In genomic region chr10:42972504-42973172, GRCm38 (mm10) we compare ENCODE assay signal across 8 mouse cellular contexts.
DNase-seq lines count a peak whose midpoint lies in the region; ATAC-seq and TF ChIP-seq lines count a peak whose summit lies in the region.

No protein-coding gene starts in this region.

- H3K4me3 ChIP-seq in ES-E14 (ENCODE audit: insufficient read depth in 1 of 2, low read depth in 1 of 2, low read length in 2 of 2, poor library complexity in 1 of 2, severe bottlenecking in 1 of 2), result peak overlapping the region in 1 of 2 experiments; percentile 41; a peak in 2 of 4 replicates
- no peak overlapping the region for H3K4me3 ChIP-seq in forebrain, embryonic 11.5 days (ENCODE audit: low read depth, low read length)
- H3K4me3 ChIP-seq in heart, embryonic 16.5 days (ENCODE audit: low read length), result no peak overlapping the region
- H3K4me3 ChIP-seq in kidney, postnatal 0 days (replicated peaks; ENCODE audit: low read depth, low read length), result no peak overlapping the region
- H3K4me3 ChIP-seq in lung, embryonic 16.5 days (ENCODE audit: low read length), result no peak overlapping the region

- no peak overlapping the region for H3K4me2 ChIP-seq in forebrain, embryonic 11.5 days (ENCODE audit: low read depth, low read length, severe bottlenecking)
- H3K4me2 ChIP-seq in heart, embryonic 16.5 days (ENCODE audit: low read depth, low read length), result peak overlapping the region; percentile 41
- peak overlapping the region; percentile 42 for H3K4me2 ChIP-seq in kidney, postnatal 0 days (ENCODE audit: low read length)
- H3K4me2 ChIP-seq in lung, embryonic 16.5 days (ENCODE audit: low read depth, low read length), result peak overlapping the region; percentile 17; the same call in 1 of the 2 replicates

- H3K9ac ChIP-seq in ES-E14 (ENCODE audit: insufficient read depth, low read depth, low read length, poor library complexity, severe bottlenecking), result no peak overlapping the region
- H3K9ac ChIP-seq in forebrain, embryonic 11.5 days (ENCODE audit: low read length), result no peak overlapping the region
- no peak overlapping the region for H3K9ac ChIP-seq in heart, embryonic 16.5 days (ENCODE audit: low read length)
- no peak overlapping the region for H3K9ac ChIP-seq in kidney, postnatal 0 days (ENCODE audit: low read depth, low read length)
- no peak overlapping the region for H3K9ac ChIP-seq in lung, embryonic 16.5 days (ENCODE audit: low read length)

- peak; percentile 81 for DNase-seq in ES-E14 (ENCODE audit: low read depth, low spot score)
- DNase-seq in brain, adult 2 months (ENCODE audit: low read depth, low spot score), result peak; percentile 77
- peak; percentile 86 for DNase-seq in forebrain, embryonic 11.5 days (ENCODE audit: low spot score)
- peak; percentile 91 for DNase-seq in kidney, postnatal 0 days (ENCODE audit: low spot score)
- peak; percentile 55 for DNase-seq in ovary, postnatal 14 days (ENCODE audit: low spot score)
- DNase-seq in thymus, postnatal 4 days, result peak; percentile 89

- no peak overlapping the region for H3K27ac ChIP-seq in ES-E14 (ENCODE audit: insufficient read depth, low read depth, low read length, poor library complexity, severe bottlenecking)
- no peak overlapping the region for H3K27ac ChIP-seq in forebrain, embryonic 11.5 days (ENCODE audit: low read depth, low read length)
- H3K27ac ChIP-seq in heart, embryonic 16.5 days (ENCODE audit: low read length), result no peak overlapping the region
- H3K27ac ChIP-seq in kidney, postnatal 0 days, result peak overlapping the region; percentile 51
- no peak overlapping the region for H3K27ac ChIP-seq in lung, embryonic 16.5 days (ENCODE audit: low read length)

- H3K9me3 ChIP-seq in ES-E14 (ENCODE audit: control insufficient read depth, insufficient read depth, low read depth, low read length), result no peaks in the 10 kb centered on the region
- H3K9me3 ChIP-seq in forebrain, embryonic 11.5 days (ENCODE audit: control insufficient read depth, low read length), result no peaks in the 10 kb centered on the region
- no peaks in the 10 kb centered on the region for H3K9me3 ChIP-seq in heart, embryonic 16.5 days (replicated peaks; ENCODE audit: control insufficient read depth, low read length)
- H3K9me3 ChIP-seq in kidney, postnatal 0 days (replicated peaks; ENCODE audit: low read length), result no peaks in the 10 kb centered on the region
- H3K9me3 ChIP-seq in lung, embryonic 16.5 days (ENCODE audit: control insufficient read depth, low read length), result no peaks in the 10 kb centered on the region

- H3K4me1 ChIP-seq in ES-E14 (ENCODE audit: control insufficient read depth in 2 of 2, insufficient read depth in 2 of 2, low read length in 2 of 2, poor library complexity in 1 of 2), result peaks cover 9% of the 10 kb centered on the region in 2 experiments; a peak in 3 of 4 replicates
- H3K4me1 ChIP-seq in forebrain, embryonic 11.5 days (replicated peaks; ENCODE audit: control insufficient read depth, insufficient read depth, low read length), result peaks cover 5% of the 10 kb centered on the region; the same call in 1 of the 2 replicates
- H3K4me1 ChIP-seq in heart, embryonic 16.5 days (ENCODE audit: control insufficient read depth, insufficient read depth, low read length), result no peaks in the 10 kb centered on the region
- peaks cover 11% of the 10 kb centered on the region for H3K4me1 ChIP-seq in kidney, postnatal 0 days (replicated peaks; ENCODE audit: insufficient read depth, low read length)
- H3K4me1 ChIP-seq in lung, embryonic 16.5 days (replicated peaks; ENCODE audit: control insufficient read depth, insufficient read depth, low read length), result no peaks in the 10 kb centered on the region

- H3K27me3 ChIP-seq in forebrain, embryonic 11.5 days (ENCODE audit: control insufficient read depth, insufficient read depth, low read length), result no peaks in the 10 kb centered on the region; the same call in 1 of the 2 replicates
- H3K27me3 ChIP-seq in heart, embryonic 16.5 days (ENCODE audit: control insufficient read depth, insufficient read depth, low read length), result peaks cover 3% of the 10 kb centered on the region; the same call in 1 of the 2 replicates
- H3K27me3 ChIP-seq in kidney, postnatal 0 days (ENCODE audit: insufficient read depth, low read length), result no peaks in the 10 kb centered on the region
- no peaks in the 10 kb centered on the region for H3K27me3 ChIP-seq in lung, embryonic 16.5 days (ENCODE audit: control insufficient read depth, insufficient read depth, low read depth, low read length)

- peak; percentile 56; the same call in 1 of the 2 replicates for ATAC-seq in forebrain, embryonic 11.5 days (replicated peaks; ENCODE audit: low FRiP score)
- peak; percentile 63; the same call in 1 of the 2 replicates for ATAC-seq in heart, embryonic 16.5 days (replicated peaks; ENCODE audit: extremely low read depth, insufficient read depth, low FRiP score)
- peak; percentile 85; the same call in 1 of the 2 replicates for ATAC-seq in kidney, postnatal 0 days (replicated peaks; ENCODE audit: low FRiP score, low read depth)
- peak; percentile 81; the same call in 1 of the 2 replicates for ATAC-seq in lung, embryonic 16.5 days (ENCODE audit: low read depth)

- no peaks in the 10 kb centered on the region for H3K36me3 ChIP-seq in ES-E14 (ENCODE audit: control insufficient read depth, insufficient read depth, low read length, poor library complexity, severe bottlenecking)
- no peaks in the 10 kb centered on the region for H3K36me3 ChIP-seq in forebrain, embryonic 11.5 days (ENCODE audit: control insufficient read depth, insufficient read depth, low read length)
- H3K36me3 ChIP-seq in heart, embryonic 16.5 days (ENCODE audit: control insufficient read depth, insufficient read depth), result no peaks in the 10 kb centered on the region
- no peaks in the 10 kb centered on the region for H3K36me3 ChIP-seq in kidney, postnatal 0 days (ENCODE audit: insufficient read depth, low read length)
- H3K36me3 ChIP-seq in lung, embryonic 16.5 days (ENCODE audit: control insufficient read depth, insufficient read depth, low read length), result no peaks in the 10 kb centered on the region

- WGBS in forebrain, embryonic 11.5 days, result 32% methylated on average over 18 of the region's 18 CpGs
- 23% methylated on average over 18 of the region's 18 CpGs for WGBS in heart, embryonic 16.5 days
- WGBS in kidney, postnatal 0 days, result 30% methylated on average over 18 of the region's 18 CpGs
- 21% methylated on average over 18 of the region's 18 CpGs for WGBS in lung, embryonic 16.5 days

- TF ChIP-seq CTCF in kidney, postnatal 0 days (IDR thresholded peaks at IDR 0.05; ENCODE audit: low read depth), result peak; percentile 82

- in situ Hi-C loops in ES-E14 (cut with MboI; ENCODE audit: low sequenced_read_pairs in 2 of 2, unreplicated experiment in 2 of 2), result no loop called here

TF ChIP-seq in ES-E14, 5 proteins besides CTCF, POLR2A, EP300 and RAD21:
- no peak for TF ChIP-seq ZNF384 (IDR thresholded peaks at IDR 0.05; ENCODE audit: low read depth, low read length)
- TF ChIP-seq ZC3H11A (IDR thresholded peaks at IDR 0.05; ENCODE audit: borderline replicate concordance, low read depth, low read length), result peak; percentile 29; the same call in 1 of the 2 replicates
- TF ChIP-seq HCFC1 (IDR thresholded peaks at IDR 0.05; ENCODE audit: borderline replicate concordance, insufficient read depth, low read length), result peak; percentile 46; the same call in 1 of the 2 replicates
- no peak for TF ChIP-seq CHD2 (IDR thresholded peaks at IDR 0.05; ENCODE audit: low read depth, low read length)
- peak; percentile 43; the same call in 1 of the 2 replicates for TF ChIP-seq MAFK (IDR thresholded peaks at IDR 0.05; ENCODE audit: insufficient read depth, low read depth, low read length)
